Mouse (Mus musculus) cerebellum, postnatal 4 days (tissue): Measurements from ENCODE around the gene Cul7.

Experiments
- DNase-seq, 2 experiments: peaks; one replicate each; pipeline ENCODE4 v3.0.0; 2022; ENCODE audit warnings: low spot score in 2 of 2, mixed read lengths in 1 of 2

Cul7 gene

DNA sequence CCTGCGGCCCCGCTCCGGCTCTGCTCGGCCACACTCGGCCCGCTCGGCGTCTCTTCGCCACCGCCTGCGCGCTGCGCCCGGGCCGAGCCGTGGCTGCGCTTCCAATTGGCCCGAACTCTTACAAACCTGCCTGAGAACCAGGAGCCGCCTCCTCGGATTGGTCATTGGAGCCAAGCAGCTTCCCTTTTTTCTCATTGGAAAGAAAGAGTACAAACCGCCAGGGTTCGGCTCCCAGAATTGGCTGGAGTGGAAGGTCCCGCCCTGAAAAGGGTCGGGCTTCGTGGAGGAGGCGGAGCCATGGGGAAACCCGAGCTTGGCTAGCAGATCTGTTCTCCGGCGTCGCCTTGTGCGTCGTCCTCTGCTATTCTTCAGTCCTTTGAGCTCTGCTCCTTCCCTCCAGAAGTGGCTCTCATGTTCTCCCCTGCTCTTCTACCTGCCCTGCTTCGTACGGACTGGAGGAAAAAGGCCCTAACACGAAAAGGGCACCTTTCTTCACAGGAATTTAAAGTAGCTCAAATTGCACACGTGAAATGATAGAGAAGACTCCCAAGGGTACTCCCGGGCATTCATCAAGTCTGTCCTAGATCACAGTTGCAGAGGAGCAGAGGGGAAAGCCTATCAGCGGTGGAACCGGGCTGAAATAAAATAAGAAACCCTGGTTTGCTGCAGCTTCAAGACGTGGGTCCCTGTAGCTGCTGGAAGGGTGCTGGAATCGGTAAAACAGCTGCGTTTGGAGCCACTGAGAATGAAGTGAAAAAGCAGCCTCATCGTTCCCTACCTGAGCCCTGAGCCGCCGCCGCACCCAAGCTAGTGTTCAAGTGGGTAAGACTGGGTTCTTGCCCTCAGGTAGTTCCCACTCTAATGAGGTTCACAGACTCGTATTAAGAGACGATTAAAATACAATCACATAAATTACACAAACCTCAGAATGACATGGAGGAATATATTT, 55.0 kb downstream of the Cul7 start, which contains the start of gene Ppp2r5d:
Gene Ppp2r5d (minus strand): TSS at position 225 of the 949 bp plus-strand sequence.
- peak; percentile 79 to 92 for DNase-seq

DNA sequence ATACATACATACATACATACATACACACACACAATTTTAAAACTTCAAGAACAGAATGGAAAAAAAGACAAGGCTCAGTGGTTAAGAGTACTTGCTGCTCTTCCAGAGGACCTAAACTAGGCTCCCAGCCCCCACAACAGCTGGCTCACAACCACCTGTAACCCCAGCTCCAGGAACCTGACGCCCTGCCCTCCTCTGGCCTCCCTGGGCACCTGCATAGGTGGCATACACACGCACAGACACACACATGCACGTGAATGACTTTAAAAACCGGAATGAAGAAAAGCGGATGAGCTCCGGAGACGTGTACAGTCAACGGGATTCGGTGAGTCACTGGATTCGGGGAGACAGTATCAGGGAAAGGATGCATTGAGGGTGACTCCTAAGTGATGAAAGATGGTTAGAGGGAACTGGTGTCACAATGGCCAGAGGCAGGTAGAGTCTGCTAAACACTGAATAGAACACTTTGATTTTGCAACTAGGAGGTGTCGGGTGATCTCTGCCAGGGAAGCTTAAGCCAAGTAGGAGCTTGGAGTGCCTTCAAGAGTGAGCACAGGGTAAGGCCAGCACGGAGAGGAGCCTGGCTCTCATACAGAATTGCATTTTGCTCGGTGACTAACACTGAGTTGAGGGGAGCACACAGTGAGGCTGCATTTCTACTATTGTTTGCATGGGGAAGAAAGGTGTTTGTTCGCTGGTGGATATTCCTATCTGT, 56.4 kb downstream of the Cul7 start:
- DNase-seq, result no peak

DNA sequence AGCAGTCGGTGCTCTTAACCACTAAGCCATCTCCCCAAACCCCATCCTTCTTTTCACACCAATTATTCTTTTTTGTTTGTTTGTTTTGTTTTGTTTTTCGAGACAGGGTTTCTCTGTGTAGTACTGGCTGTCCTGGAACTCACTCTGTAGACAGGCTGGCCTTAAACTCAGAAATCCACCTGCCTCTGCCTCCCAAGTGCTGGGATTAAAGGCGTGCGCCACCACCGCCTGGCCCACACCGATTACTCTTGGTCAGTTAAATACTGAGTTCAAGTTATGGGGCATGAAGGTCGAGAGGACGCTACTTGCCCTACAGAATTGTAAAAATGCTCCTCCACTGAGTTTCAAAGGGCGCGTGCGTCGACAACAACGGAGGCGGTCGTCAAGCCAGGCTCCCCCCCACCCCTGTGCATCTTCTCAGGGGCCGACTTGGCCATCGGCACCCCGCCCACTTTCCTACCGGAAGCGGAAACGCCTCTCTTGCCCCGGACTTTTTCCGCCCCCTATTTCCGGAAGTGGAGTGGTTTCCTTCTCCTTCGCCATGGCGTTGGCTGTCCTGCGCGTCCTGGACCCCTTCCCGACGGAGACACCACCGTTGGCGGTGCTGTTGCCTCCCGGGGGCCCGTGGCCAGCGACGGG, 60.9 kb downstream of the Cul7 start, which contains the start of gene Pex6:
Gene Pex6 (plus strand): TSS at position 505 of the 639 bp plus-strand sequence.
- DNase-seq, result peak; percentile 83 to 90

DNA sequence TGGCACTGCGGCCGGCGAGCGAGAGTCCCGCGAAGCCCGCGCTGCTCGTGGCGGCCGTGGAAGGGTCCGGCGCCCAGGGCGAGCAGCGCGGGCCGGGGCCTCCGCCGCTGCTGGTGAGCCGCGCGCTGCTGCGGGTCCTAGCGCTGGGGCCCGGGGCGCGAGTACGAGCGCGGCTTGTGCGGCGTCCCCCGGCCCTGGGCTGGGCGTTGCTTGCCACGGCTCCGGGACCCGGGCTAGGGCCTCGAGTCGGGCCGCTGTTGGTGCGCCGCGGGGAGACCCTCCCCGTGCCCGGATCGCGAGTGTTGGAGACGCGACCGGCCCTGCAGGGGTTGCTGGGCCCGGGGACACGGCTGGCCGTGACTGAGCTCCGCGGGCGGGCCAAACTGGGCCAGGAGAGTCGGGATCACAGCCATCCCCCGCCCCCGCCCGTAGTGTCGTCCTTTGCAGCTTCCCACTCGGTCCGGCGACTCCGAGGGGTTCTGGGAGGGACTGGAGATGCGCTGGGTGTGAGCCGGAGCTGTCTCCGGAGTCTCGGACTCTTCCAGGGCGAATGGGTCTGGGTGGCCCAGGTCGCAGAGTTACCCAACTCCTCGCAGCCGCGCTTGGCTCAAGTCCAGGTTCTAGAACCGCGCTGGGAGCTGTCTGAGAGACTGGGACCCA, 61.6 kb downstream of the Cul7 start:
- peak in 1 of 2 experiments; percentile 45 for DNase-seq

DNA sequence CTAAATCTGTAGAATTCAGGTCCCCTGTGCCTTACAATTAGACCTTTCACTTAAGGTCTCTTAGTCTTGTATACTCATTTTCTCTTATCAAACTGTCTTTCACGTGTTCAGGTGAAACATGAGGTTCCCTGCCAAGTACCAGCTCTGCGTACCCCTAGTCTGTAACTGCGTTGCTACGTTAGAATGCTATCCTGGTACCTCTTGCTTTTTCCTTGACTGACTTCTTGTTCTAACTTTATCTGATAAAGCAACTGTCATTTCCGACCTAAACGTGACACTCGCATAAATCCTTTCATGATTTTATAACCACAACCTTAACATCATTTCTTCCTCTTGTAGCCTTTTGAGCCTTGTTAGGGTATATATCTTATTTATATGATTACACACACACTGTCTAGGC, 62.3 kb downstream of the Cul7 start:
- DNase-seq, result no peak

DNA sequence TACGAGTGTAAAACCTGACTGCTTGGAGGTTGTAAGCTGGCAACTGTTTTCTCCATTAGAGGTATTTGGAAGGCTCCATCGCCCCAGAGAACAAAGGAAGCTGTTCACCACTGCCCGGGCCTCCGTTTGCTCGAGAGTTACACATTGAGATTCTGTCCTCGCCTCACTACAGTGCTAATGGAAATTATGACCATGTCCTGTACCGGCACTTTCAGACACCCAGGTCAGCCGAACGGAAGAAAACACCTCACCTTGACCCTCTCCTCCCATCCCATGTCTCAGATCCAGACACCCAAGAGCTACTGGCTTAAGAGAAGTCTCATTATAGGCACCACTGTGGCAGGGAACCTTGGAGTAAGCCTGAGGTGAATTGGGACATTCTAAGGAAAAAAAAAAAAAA, 63.7 kb downstream of the Cul7 start:
- no peak for DNase-seq
